Mouse (Mus musculus) heart, adult 2 months (tissue): ENCODE measurements at regions not wholly inside any gene's neighbourhood (a gene's known extent, or its start where the extent isn't known, plus 50 kb on each side); places are given as distances from the start of the nearest gene placed in this dataset.

Experiments
- CTCF ChIP-seq: fragments of 200-600 bp; IDR thresholded peaks from 2 replicates; pipeline ENCODE4 v1.8.1; 2022; ENCODE audit warnings: antibody characterized with exemption, mild to moderate bottlenecking, moderate library complexity
- EP300 ChIP-seq: fragments of 200-500 bp; IDR thresholded peaks from 2 replicates; pipeline ENCODE4 v1.6.1; 2011; ENCODE audit warnings: low read depth, low read length, control low read depth; ENCODE audit not compliant: insufficient read depth
- POLR2A ChIP-seq: fragments of 200-500 bp; IDR thresholded peaks from 2 replicates; pipeline ENCODE4 v1.6.1; 2011; ENCODE audit warnings: mild to moderate bottlenecking, low read depth, low read length, control low read depth; ENCODE audit not compliant: insufficient read depth

DNA sequence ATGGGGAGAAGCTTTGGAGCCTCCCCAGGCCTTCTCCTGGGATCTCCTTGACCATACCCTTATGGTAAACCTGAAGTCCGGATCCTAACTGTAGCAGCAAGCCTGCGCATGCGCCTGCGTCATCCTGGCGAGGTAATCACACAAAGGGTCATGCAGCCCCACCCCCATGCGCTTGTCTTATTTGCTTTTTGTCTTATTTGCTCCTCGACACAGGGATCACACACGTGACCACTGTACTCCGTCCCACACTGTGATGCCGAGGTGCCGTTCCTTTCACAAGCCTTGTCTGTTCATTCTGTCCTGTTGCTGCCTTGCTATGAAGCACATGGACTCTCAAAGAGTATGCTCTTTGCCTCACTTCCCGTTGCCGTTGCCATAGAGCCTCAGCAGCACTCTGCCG lies 120.9 kb downstream of the Ddx11 start:
- no peak for TF ChIP-seq CTCF
- no peak for TF ChIP-seq EP300
- no peak for TF ChIP-seq POLR2A
